Mouse (Mus musculus) heart, embryonic 11.5 days (tissue): ENCODE results near the gene A630095N17Rik. TPM values are rescaled to one million over a fixed set of nuclear protein-coding genes. Genes with fewer than 3 reads are reported as not detected.

Experiments used
- ATAC-seq: fragments of 200-750 bp; cut with Nextera tagmentation; replicated peaks from 2 replicates; pipeline ENCODE4 v1.8.0; 2017; ENCODE audit warnings: moderate library complexity; ENCODE audit not compliant: insufficient number of reproducible peaks, low FRiP score, low TSS enrichment
- H3K27ac ChIP-seq: fragments of 300-500 bp; sonication (generic); 2 replicates; pipeline ENCODE4 v1.5.1; 2014; ENCODE audit warnings: mild to moderate bottlenecking, low read depth, low read length
- H3K27me3 ChIP-seq: fragments of 300-500 bp; sonication (generic); 2 replicates; pipeline ENCODE4 v1.6.1; 2014; ENCODE audit warnings: mild to moderate bottlenecking, low read length, mixed read lengths; ENCODE audit not compliant: control insufficient read depth, insufficient read depth
- H3K36me3 ChIP-seq: fragments of 300-500 bp; sonication (generic); 2 replicates; pipeline ENCODE4 v1.6.1; 2014; ENCODE audit warnings: mild to moderate bottlenecking, low read length, moderate library complexity, mixed read lengths; ENCODE audit not compliant: control insufficient read depth, insufficient read depth
- H3K4me1 ChIP-seq: fragments of 300-500 bp; sonication (generic); 2 replicates; pipeline ENCODE4 v1.6.1; 2014; ENCODE audit warnings: low read length; ENCODE audit not compliant: control insufficient read depth, insufficient read depth
- H3K4me2 ChIP-seq: fragments of 300-500 bp; sonication (generic); 2 replicates; pipeline ENCODE4 v1.6.1; 2014; ENCODE audit warnings: mild to moderate bottlenecking, moderate library complexity
- H3K4me3 ChIP-seq: fragments of 300-500 bp; sonication (generic); 2 replicates; pipeline ENCODE4 v1.5.1; 2014; ENCODE audit warnings: low read depth, low read length
- H3K9ac ChIP-seq: fragments of 300-500 bp; sonication (generic); 2 replicates; pipeline ENCODE4 v1.6.1; 2014; ENCODE audit warnings: mild to moderate bottlenecking, low read depth, low read length, moderate library complexity
- H3K9me3 ChIP-seq: fragments of 300-500 bp; sonication (generic); replicated peaks from 2 replicates; pipeline ENCODE4 v1.6.1; 2016; ENCODE audit warnings: low read length; ENCODE audit not compliant: control insufficient read depth
- WGBS: fragments of 180-500 bp; shearing (Covaris S2); extraction: QIAGEN DNeasy Blood & Tissue Kit; methylation state at CpG from one replicate; pipeline ENCODE4 v1.1.7; 2014; ENCODE audit not compliant: insufficient replicate concordance; 5-methylcytosine and 5-hydroxymethylcytosine counted together
- polyA plus RNA-seq: library from polyadenylated mRNA; unstranded; fragments of >200 nt; fragmentation: Nextera tagmentation; extraction: Ambion mirVana; gene quantifications from 2 replicates; pipeline ENCODE4 v1.2.1, GENCODE M21; 2014

A630095N17Rik gene
- polyA plus RNA-seq, 1 experiment from 2014 or later = not detected

DNA sequence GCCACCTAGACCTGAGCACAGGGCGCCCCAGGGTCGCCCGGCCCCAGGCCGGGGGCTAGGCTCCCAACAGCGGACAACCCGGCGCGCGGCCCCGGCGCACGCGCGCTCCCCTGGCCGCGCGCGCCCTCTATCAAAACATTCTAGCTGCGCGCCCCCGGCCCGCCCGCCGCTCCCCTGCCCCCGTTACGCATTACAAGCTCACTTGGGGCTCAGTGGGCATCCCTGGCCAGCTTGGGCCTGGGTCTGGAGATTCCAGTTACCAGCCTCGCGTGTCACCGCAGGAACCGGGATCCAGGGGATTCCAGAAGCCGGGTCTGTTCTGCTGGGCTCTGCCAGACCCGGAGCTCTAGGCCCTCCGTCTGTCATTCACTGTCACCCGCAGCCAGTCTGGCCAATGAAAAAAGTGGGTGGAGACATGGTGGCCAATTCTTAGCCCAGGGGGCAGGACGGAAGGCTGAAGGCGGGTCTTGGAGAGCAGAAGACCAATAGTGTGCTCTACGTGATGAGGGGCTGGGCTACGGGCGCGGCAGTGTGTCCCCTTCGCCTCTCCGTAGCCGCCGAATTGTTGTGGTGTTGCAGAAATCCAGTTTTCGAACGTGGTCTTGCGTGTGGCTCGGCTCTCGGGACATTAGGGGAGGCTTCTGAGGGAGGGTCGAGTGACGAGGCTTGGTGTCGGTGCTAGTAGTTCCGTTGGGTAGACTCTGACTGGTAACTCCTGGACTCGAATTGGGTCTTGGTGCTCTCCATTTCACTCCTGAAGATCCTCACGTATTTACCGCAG lies 40.1 kb downstream of the A630095N17Rik start, which contains the start of the genes Ankzf1 and Atg9a:
Ankzf1 (plus strand) TSS at position 530 of the 781 bp plus-strand sequence.
Atg9a (minus strand) TSS at position 575 of the 781 bp plus-strand sequence.
- peak within 1 kb of the TSS; percentile 86 for H3K9ac ChIP-seq
- H3K36me3 ChIP-seq = peaks cover 10% of the 10 kb centered on the region
- peak within 1 kb of the TSS; percentile 69 for H3K4me3 ChIP-seq
- peaks cover 12% of the 10 kb centered on the region for H3K4me1 ChIP-seq
- peak; percentile 98 for ATAC-seq
- peak within 1 kb of the TSS; percentile 90 for H3K27ac ChIP-seq
- H3K9me3 ChIP-seq = no peaks in the 10 kb centered on the region
- under 1% methylated on average over 56 of the region's 56 CpGs for WGBS
- H3K27me3 ChIP-seq = no peaks in the 10 kb centered on the region
- peak within 1 kb of the TSS; percentile 86 for H3K4me2 ChIP-seq

DNA sequence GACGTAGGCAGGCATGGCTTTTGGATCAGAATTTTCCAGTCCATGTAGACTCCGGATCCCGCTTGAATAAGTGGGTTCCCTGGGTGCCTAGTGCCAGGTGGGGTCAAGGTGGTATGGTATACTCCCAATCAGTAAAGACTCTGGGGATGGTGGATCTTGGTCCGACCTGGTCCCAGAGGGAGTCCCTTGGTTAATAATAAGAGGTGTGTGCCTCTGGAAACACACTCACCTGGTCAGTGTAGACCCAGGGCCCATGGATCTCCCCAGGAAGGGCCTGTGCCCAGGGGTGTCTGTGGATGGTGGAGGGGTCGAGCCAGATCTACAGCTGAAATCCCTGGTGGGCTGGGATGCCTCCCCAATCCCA lies 40.7 kb downstream of the A630095N17Rik start:
- H3K9ac ChIP-seq = peak overlapping the region; percentile 86
- peak overlapping the region; percentile 90 for H3K27ac ChIP-seq
- 43% methylated on average over 5 of the region's 5 CpGs for WGBS
- peaks cover 10% of the 10 kb centered on the region for H3K36me3 ChIP-seq
- no peaks in the 10 kb centered on the region for H3K9me3 ChIP-seq
- H3K27me3 ChIP-seq = no peaks in the 10 kb centered on the region
- peak; percentile 7 for ATAC-seq
- peaks cover 12% of the 10 kb centered on the region for H3K4me1 ChIP-seq
- H3K4me3 ChIP-seq = peak overlapping the region; percentile 69
- H3K4me2 ChIP-seq = peak overlapping the region; percentile 86

DNA sequence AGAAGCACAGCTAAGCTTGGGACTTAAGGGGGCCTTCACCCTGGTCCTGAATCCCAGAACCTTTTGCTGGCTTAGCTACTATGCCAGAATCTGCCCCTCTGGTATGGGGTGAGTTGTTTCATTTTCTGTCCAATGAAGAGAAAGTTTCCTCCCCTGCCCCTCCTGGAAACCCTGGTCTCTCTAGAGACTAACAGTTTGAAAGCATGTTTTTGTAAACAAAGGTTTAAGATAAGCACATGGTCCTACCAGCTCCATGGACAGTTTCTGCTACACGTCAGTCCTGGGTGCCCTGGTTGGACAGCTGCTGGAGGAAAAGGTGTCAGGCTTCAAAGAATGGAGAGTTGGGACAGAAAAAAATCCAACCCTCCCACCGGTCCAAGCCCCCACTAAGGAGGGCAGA lies 41.3 kb downstream of the A630095N17Rik start:
- Histone ChIP-seq H3K27me3 (no peaks in the 10 kb centered on the region), H3K27ac (no peak overlapping the region), H3K4me2 (peak overlapping the region; percentile 86), H3K4me1 (peaks cover 12% of the 10 kb centered on the region), H3K9ac (peak overlapping the region; percentile 86; the same call in 1 of the 2 replicates), H3K36me3 (peaks cover 13% of the 10 kb centered on the region), H3K9me3 (no peaks in the 10 kb centered on the region), H3K4me3 (peak overlapping the region; percentile 69; the same call in 1 of the 2 replicates)
- ATAC-seq = no peak
- WGBS = 41% methylated on average over 2 of the region's 2 CpGs

DNA sequence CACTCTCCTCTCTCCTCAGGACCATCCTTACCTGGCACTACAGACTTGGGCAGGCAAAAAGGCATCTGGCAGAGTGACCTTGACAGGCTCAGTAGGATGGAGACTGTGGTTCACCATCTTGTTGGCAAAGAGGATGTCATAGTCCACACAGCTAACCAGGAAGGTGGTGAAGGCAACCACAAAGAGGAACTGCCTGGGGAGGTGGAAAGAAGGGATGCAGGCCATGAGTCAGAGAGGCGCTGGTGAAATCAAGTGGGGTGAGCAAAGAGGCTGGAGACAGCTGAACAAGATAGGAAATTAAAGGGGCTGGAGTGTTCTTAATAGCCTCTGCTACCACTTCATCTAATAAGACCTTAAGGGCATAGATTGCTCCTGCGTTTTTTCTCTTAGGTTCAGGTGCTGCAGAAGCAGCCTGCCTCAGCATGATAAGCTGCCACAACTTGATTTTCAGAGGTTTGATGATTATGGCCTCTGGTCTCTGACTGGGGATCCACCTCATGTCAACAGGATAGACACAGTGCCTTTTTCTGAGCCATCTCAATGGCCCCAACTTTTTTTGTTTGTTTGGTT lies 43.9 kb downstream of the A630095N17Rik start:
- WGBS = 66% methylated on average over 2 of the region's 2 CpGs
- peaks cover 7% of the 10 kb centered on the region; the same call in 1 of the 2 replicates for H3K4me1 ChIP-seq
- H3K27me3 ChIP-seq = no peaks in the 10 kb centered on the region
- H3K36me3 ChIP-seq = peaks cover 22% of the 10 kb centered on the region
- H3K27ac ChIP-seq = no peak overlapping the region
- no peak for ATAC-seq
- H3K9me3 ChIP-seq = no peaks in the 10 kb centered on the region
- no peak overlapping the region for H3K9ac ChIP-seq
- no peak overlapping the region for H3K4me2 ChIP-seq
- H3K4me3 ChIP-seq = no peak overlapping the region

DNA sequence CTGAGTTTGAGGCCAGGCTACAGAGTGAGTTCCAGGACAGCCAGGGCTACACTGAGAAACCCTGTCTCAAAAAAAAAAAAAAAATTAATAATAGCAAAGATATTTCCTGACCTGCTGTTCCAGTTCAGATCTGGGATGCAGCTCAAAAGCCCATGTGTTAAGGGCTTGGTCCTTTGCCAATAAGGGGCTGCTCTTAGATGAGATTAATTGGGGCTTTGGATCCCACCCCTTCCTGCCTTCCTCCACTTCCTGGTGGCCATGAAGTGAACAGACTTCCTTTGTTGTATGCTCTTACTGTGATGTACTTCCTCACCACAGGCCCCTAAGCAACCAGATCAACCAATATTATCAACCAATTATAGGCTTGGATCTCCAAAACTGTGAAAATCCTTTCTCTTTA lies 44.8 kb downstream of the A630095N17Rik start:
- H3K27me3 ChIP-seq = no peaks in the 10 kb centered on the region
- H3K4me3 ChIP-seq = no peak overlapping the region
- no peak overlapping the region for H3K4me2 ChIP-seq
- ATAC-seq = no peak
- H3K4me1 ChIP-seq = peaks cover 6% of the 10 kb centered on the region; the same call in 1 of the 2 replicates
- H3K27ac ChIP-seq = no peak overlapping the region
- H3K9ac ChIP-seq = no peak overlapping the region
- no peaks in the 10 kb centered on the region for H3K9me3 ChIP-seq
- H3K36me3 ChIP-seq = peaks cover 30% of the 10 kb centered on the region

DNA sequence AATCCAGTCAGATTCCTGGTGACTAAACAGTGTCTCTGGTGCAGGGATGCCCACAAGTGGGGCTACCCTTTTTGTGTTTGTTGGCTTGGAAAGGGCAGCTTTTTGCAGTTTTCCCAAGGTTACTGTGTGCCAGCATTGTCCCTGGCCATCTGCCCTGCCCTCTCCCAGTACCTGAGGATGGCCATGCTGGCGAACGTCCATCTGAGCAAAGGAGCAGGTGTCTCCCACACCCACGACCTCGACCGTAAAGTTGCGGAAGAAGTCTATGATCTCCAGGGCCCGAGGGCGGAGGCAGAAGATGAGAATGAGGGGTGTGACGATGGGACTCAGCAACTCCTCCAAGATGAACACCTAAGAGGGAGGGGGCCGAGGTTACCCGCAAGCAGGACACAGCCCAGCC lies 46.4 kb downstream of the A630095N17Rik start:
- Histone ChIP-seq H3K4me2 (no peak overlapping the region), H3K4me3 (no peak overlapping the region), H3K36me3 (peaks cover 30% of the 10 kb centered on the region), H3K9ac (no peak overlapping the region), H3K4me1 (peaks cover 5% of the 10 kb centered on the region; the same call in 1 of the 2 replicates), H3K27ac (no peak overlapping the region), H3K27me3 (no peaks in the 10 kb centered on the region), H3K9me3 (no peaks in the 10 kb centered on the region)
- WGBS = 90% methylated on average over 11 of the region's 11 CpGs
- ATAC-seq = no peak

DNA sequence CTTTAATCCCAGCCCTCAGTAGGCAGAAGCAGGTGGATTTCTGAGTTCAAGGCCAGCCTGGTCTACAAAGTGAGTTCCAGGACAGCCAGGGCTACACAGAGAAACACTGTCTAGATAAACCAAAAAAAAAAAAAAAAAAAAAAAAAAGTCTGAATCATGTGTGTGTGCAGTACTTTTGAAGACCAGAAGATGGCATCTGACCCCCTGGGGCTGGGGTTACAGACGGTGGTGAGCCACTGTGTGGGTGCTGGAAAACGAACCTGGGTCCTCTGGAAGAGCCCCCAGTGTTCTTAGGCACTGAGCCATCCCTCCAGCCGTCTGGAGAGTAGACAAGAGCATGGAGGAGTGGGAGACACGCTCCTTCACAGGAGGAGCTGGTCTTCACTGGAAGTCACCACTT lies 49.7 kb downstream of the A630095N17Rik start:
- Histone ChIP-seq H3K4me1 (peaks cover 12% of the 10 kb centered on the region; the same call in 1 of the 2 replicates), H3K9me3 (no peaks in the 10 kb centered on the region), H3K27me3 (no peaks in the 10 kb centered on the region), H3K9ac (no peak overlapping the region), H3K36me3 (peaks cover 30% of the 10 kb centered on the region), H3K4me3 (no peak overlapping the region), H3K4me2 (no peak overlapping the region), H3K27ac (no peak overlapping the region)
- no peak for ATAC-seq
- WGBS = 70% methylated on average over 4 of the region's 4 CpGs

DNA sequence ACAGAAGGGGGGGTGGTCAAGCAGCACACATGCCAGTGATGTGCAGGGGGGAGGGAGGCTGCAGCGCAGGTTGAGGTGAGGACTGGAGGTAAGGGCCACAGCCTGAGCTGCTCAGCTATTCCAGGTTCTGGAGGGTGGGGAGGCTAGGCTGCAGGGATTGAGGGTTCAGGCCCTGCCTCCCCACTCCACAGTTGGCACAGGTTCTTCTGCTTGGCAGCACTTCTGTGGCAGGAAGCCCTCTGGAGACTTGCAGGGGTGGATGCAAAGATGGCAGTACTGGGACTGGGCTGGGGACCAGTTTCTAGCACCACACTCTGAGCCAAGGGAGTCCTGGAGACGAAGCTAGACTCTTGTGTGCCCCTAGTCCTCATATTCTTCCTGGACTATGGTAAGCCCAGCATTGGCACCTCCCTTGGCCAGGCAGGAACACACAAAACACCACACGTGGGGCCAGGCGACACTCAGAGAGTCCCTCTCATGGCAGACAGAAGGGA lies 50.5 kb downstream of the A630095N17Rik start:
- no peaks in the 10 kb centered on the region for H3K27me3 ChIP-seq
- ATAC-seq = no peak
- H3K36me3 ChIP-seq = peaks cover 31% of the 10 kb centered on the region
- no peak overlapping the region for H3K4me3 ChIP-seq
- WGBS = 86% methylated on average over 4 of the region's 4 CpGs
- H3K9me3 ChIP-seq = no peaks in the 10 kb centered on the region
- H3K27ac ChIP-seq = no peak overlapping the region
- peaks cover 12% of the 10 kb centered on the region; the same call in 1 of the 2 replicates for H3K4me1 ChIP-seq
- H3K9ac ChIP-seq = no peak overlapping the region
- H3K4me2 ChIP-seq = no peak overlapping the region
